Mouse (Mus musculus): Measurements from ENCODE around the gene Rcc1.
"Not testable (repeated sequence)": the region's sequence is repeated elsewhere in the genome, so short reads cannot be mapped to it uniquely, and the experiment has no call there.

- not testable (repeated sequence) for TF ChIP-seq EP300, CTCF (IDR thresholded peaks at IDR 0.05; ENCODE audit: low read depth)
Measured at GRCm38 (mm10) chr4:132303484-132303883, 49.9 kb downstream of the Rcc1 start.
